Mouse (Mus musculus): ENCODE measurements at regions not wholly inside any gene's neighbourhood (a gene's known extent, or its start where the extent isn't known, plus 50 kb on each side); places are given as distances from the start of the nearest gene placed in this dataset.

DNA sequence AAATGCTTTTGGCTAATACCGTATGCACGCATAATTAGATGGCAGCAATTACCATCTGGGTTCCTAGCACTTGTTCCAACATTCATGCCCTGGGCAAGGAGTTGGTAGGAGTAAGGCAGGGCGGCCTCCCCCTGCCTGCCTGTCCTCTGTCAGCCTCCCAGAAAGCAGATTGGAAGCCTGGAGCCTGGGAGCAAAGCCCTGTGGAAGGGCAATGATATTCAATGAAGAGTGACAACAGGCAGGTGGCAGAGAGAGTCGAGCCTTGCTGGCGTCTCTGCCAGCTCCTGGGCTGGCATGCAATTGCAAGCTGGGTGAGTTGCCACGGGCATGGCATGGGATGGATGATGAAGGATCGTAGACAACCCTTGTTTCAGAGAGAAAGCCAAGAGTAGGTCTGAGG, 273.1 kb upstream of the 4931429L15Rik start:
- H3K4me1 ChIP-seq (ENCODE audit: control insufficient read depth, insufficient read depth, low read length), result no peaks in the 10 kb centered on the region
- 88% methylated on average over 7 of the region's 7 CpGs for WGBS

DNA sequence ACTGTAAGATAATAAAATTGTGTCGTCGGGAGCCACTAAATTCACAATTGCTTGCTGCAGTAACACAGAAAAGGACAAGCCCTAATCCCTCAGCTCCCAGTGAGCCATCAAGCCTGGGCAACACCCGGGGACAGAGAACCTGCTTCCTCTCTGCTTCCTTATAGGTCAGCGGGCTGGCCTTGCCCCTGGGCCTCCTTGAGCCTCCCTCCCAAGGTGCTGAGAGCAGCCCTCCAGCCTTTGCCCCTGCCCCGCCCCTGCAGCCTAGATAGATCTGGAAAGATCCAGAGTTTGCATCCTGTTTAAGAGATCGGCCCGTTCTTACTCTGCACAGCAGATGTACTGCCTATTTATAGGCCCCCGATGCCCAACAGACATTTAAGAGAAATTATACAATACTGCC, 267.0 kb upstream of the 4931429L15Rik start:
- H3K9ac ChIP-seq (ENCODE audit: low read depth, low read length), result no peak overlapping the region
- H3K9me3 ChIP-seq (ENCODE audit: control insufficient read depth, low read length), result no peaks in the 10 kb centered on the region
- no peaks in the 10 kb centered on the region for H3K27me3 ChIP-seq (replicated peaks; ENCODE audit: control insufficient read depth, insufficient read depth, low read length)
- H3K36me3 ChIP-seq (ENCODE audit: control insufficient read depth, insufficient read depth, low read length), result no peaks in the 10 kb centered on the region
- ATAC-seq, result peak; percentile 60; the same call in 1 of the 2 replicates
- no peak overlapping the region for H3K4me2 ChIP-seq (ENCODE audit: low read depth, low read length)
- no peak overlapping the region for H3K4me3 ChIP-seq (ENCODE audit: low read length)
- WGBS, result 65% methylated on average over 8 of the region's 8 CpGs
- H3K27ac ChIP-seq (ENCODE audit: low read length), result no peak overlapping the region
- H3K4me1 ChIP-seq (ENCODE audit: control insufficient read depth, insufficient read depth, low read length), result no peaks in the 10 kb centered on the region

More for the DNA sequence above, 273.1 kb upstream of the 4931429L15Rik start:
- no peak overlapping the region for H3K9ac ChIP-seq (ENCODE audit: low read depth, low read length)
- no peak overlapping the region for H3K27ac ChIP-seq (ENCODE audit: low read length)
- H3K36me3 ChIP-seq (ENCODE audit: control insufficient read depth, insufficient read depth, low read length), result no peaks in the 10 kb centered on the region
- H3K9me3 ChIP-seq (ENCODE audit: control insufficient read depth, low read length), result no peaks in the 10 kb centered on the region
- no peak overlapping the region for H3K4me2 ChIP-seq (ENCODE audit: low read depth, low read length)
- ATAC-seq, result no peak
- H3K4me3 ChIP-seq (ENCODE audit: low read length), result no peak overlapping the region
- no peaks in the 10 kb centered on the region for H3K27me3 ChIP-seq (replicated peaks; ENCODE audit: control insufficient read depth, insufficient read depth, low read length)

DNA sequence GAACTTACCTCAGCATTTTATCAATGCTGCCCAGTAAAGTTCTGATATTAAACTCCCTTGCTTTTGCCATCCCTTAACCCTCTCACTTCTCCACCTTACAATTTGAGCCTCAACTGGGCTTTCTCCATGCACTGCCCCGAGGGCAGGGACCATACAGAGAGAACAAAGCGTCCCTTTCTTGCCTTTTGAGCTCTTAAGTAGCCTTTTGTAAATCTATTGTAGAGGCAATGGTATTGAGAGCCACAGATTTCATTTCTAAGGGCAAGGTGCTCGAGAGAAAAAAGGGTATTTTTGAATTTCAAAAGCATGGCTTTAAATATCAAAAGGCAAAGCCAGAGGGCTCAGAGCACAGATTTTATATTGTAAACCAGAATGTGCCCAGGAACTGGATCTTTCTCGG, 262.1 kb upstream of the 4931429L15Rik start:
- Histone ChIP-seq H3K36me3 (ENCODE audit: control insufficient read depth, insufficient read depth, low read length) (no peaks in the 10 kb centered on the region), H3K9me3 (ENCODE audit: control insufficient read depth, low read length) (peaks cover 4% of the 10 kb centered on the region; the same call in 1 of the 2 replicates), H3K4me3 (ENCODE audit: low read length) (no peak overlapping the region), H3K27me3 (replicated peaks; ENCODE audit: control insufficient read depth, insufficient read depth, low read length) (no peaks in the 10 kb centered on the region), H3K9ac (ENCODE audit: low read depth, low read length) (no peak overlapping the region), H3K27ac (ENCODE audit: low read length) (no peak overlapping the region), H3K4me2 (ENCODE audit: low read depth, low read length) (no peak overlapping the region), H3K4me1 (ENCODE audit: control insufficient read depth, insufficient read depth, low read length) (no peaks in the 10 kb centered on the region)
- 44% methylated on average over 4 of the region's 4 CpGs for WGBS
- no peak for ATAC-seq

DNA sequence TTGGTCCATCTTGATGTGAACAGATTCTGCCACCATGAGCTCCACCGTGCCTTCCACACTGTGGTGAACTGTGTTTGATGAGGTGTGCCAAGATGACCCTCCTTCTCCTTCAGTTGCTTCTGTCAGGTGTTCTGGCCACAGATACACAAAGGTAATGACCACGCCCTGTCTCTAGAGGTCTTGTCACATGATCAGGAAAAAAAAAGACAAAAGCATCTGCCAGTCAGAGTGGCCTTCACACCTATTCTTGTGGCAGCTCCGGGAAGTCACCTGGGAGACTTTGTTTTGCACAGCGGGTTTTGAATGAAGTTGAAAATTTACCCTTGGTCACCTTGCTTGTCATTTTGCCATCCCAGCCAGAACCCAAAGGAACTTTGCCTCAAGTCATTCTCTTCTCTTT, 242.5 kb upstream of the 4931429L15Rik start:
- no peak overlapping the region for H3K4me3 ChIP-seq (ENCODE audit: low read length)
- 81% methylated on average over 4 of the region's 4 CpGs for WGBS
- H3K4me2 ChIP-seq (ENCODE audit: low read depth, low read length), result no peak overlapping the region
- H3K27me3 ChIP-seq (replicated peaks; ENCODE audit: control insufficient read depth, insufficient read depth, low read length), result no peaks in the 10 kb centered on the region
- H3K4me1 ChIP-seq (ENCODE audit: control insufficient read depth, insufficient read depth, low read length), result no peaks in the 10 kb centered on the region
- H3K9ac ChIP-seq (ENCODE audit: low read depth, low read length), result no peak overlapping the region
- no peak overlapping the region for H3K27ac ChIP-seq (ENCODE audit: low read length)
- ATAC-seq, result no peak
- H3K36me3 ChIP-seq (ENCODE audit: control insufficient read depth, insufficient read depth, low read length), result no peaks in the 10 kb centered on the region
- no peaks in the 10 kb centered on the region for H3K9me3 ChIP-seq (ENCODE audit: control insufficient read depth, low read length)

DNA sequence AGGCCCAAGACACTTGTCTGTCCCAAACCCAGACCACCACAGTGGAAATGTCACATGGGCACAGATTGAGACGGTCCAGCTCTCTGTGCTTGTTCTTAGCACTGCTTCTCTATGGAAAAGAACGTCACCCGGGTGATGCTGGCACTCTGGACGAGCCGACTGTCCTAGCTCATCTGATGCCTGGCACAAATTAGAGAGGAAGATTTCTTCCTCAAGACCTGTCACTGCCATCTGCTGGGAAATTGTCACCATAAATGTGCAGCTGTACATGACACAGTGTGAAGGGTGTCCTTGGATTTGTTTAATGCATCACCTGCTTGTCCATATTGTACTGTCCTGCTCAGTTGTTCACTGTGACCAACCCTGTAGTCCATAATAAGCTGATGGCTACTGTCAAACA, 238.7 kb upstream of the 4931429L15Rik start:
- Histone ChIP-seq H3K27me3 (replicated peaks; ENCODE audit: control insufficient read depth, insufficient read depth, low read length) (no peaks in the 10 kb centered on the region), H3K4me3 (ENCODE audit: low read length) (no peak overlapping the region), H3K4me2 (ENCODE audit: low read depth, low read length) (no peak overlapping the region), H3K27ac (ENCODE audit: low read length) (no peak overlapping the region), H3K9ac (ENCODE audit: low read depth, low read length) (no peak overlapping the region), H3K4me1 (ENCODE audit: control insufficient read depth, insufficient read depth, low read length) (no peaks in the 10 kb centered on the region), H3K36me3 (ENCODE audit: control insufficient read depth, insufficient read depth, low read length) (no peaks in the 10 kb centered on the region), H3K9me3 (ENCODE audit: control insufficient read depth, low read length) (no peaks in the 10 kb centered on the region)
- ATAC-seq, result no peak
- 83% methylated on average over 5 of the region's 5 CpGs for WGBS

DNA sequence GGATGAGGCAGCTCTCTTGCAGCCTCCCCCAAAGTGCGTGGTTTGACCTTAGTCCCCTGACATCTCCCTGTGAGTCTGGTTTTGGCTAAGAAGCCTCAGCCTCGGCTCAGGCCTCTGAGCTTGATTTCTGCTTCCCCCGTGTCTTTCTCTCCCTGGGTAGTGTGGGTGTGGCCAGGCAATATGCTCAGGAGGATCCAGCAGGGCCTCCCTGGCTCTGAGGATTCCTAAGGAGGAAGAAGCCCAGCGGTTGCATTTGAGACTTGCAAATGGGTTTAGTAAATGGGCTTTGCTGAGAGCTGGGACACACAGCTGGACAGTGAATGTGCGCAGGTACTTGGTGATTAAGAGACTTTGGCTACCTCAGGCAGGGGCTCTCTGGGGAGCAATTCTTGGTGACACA, 238.0 kb upstream of the 4931429L15Rik start:
- no peaks in the 10 kb centered on the region for H3K9me3 ChIP-seq (ENCODE audit: control insufficient read depth, low read length)
- no peak overlapping the region for H3K27ac ChIP-seq (ENCODE audit: low read length)
- H3K4me2 ChIP-seq (ENCODE audit: low read depth, low read length), result no peak overlapping the region
- no peaks in the 10 kb centered on the region for H3K36me3 ChIP-seq (ENCODE audit: control insufficient read depth, insufficient read depth, low read length)
- H3K27me3 ChIP-seq (replicated peaks; ENCODE audit: control insufficient read depth, insufficient read depth, low read length), result no peaks in the 10 kb centered on the region
- ATAC-seq, result no peak
- no peak overlapping the region for H3K9ac ChIP-seq (ENCODE audit: low read depth, low read length)
- no peaks in the 10 kb centered on the region for H3K4me1 ChIP-seq (ENCODE audit: control insufficient read depth, insufficient read depth, low read length)
- 36% methylated on average over 5 of the region's 5 CpGs for WGBS
- no peak overlapping the region for H3K4me3 ChIP-seq (ENCODE audit: low read length)

DNA sequence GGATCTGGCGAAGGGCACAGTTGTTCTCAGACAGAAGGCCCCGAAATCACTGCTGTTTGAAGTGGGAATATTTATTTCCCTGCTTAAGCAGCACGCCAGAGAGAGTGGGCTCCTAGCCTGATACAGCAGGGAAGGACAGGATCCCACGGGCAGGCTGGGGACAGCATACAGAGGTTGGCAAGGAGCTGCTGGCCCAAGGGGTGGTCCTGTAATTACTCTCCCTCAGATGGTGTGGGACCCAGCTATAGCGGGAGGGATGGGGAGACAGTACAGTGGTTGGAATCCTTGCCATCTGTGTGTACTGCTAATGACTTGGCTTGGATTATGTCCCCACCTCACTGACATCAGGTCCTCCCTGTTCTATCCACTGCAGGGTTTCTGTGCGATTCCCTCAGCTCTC, 235.4 kb upstream of the 4931429L15Rik start:
- 55% methylated on average over 6 of the region's 6 CpGs for WGBS
- Histone ChIP-seq H3K9me3 (ENCODE audit: control insufficient read depth, low read length) (no peaks in the 10 kb centered on the region), H3K9ac (ENCODE audit: low read depth, low read length) (no peak overlapping the region), H3K4me1 (ENCODE audit: control insufficient read depth, insufficient read depth, low read length) (no peaks in the 10 kb centered on the region), H3K27me3 (replicated peaks; ENCODE audit: control insufficient read depth, insufficient read depth, low read length) (no peaks in the 10 kb centered on the region), H3K4me2 (ENCODE audit: low read depth, low read length) (no peak overlapping the region), H3K4me3 (ENCODE audit: low read length) (no peak overlapping the region), H3K36me3 (ENCODE audit: control insufficient read depth, insufficient read depth, low read length) (no peaks in the 10 kb centered on the region), H3K27ac (ENCODE audit: low read length) (no peak overlapping the region)
- ATAC-seq, result no peak

DNA sequence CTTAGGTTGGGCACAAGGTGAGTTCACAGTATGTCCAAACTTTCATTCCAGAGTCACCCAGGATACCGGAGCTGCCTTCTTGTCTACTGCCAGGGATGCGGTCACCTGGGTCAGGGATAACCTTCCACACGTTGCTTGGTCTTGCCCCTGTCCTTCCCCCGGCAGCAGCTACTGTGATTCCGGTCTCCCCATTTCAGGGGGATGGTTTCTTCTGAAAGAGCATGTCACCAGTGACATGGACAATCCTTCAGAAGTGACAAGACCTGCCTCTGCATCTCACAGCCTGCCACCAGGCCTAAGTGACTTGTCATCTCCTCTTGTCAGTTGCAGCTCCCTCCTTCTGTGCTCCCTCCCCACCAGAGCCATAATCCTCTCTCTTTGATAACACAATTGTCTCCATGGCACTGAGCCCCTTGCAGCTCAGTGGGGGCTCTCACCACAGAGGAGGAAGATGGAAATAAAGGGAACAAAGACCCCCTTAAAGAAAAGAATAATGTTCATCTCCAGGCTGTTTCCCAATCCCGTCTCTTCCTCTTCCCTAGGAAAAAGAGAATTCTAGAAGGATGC, 234.9 kb upstream of the 4931429L15Rik start:
- Histone ChIP-seq H3K4me3 (ENCODE audit: low read length) (no peak overlapping the region), H3K36me3 (ENCODE audit: control insufficient read depth, insufficient read depth, low read length) (no peaks in the 10 kb centered on the region), H3K4me2 (ENCODE audit: low read depth, low read length) (no peak overlapping the region), H3K4me1 (ENCODE audit: control insufficient read depth, insufficient read depth, low read length) (no peaks in the 10 kb centered on the region), H3K9me3 (ENCODE audit: control insufficient read depth, low read length) (no peaks in the 10 kb centered on the region), H3K27me3 (replicated peaks; ENCODE audit: control insufficient read depth, insufficient read depth, low read length) (no peaks in the 10 kb centered on the region), H3K9ac (ENCODE audit: low read depth, low read length) (no peak overlapping the region), H3K27ac (ENCODE audit: low read length) (no peak overlapping the region)
- no peak for ATAC-seq
- WGBS, result 73% methylated on average over 6 of the region's 6 CpGs

DNA sequence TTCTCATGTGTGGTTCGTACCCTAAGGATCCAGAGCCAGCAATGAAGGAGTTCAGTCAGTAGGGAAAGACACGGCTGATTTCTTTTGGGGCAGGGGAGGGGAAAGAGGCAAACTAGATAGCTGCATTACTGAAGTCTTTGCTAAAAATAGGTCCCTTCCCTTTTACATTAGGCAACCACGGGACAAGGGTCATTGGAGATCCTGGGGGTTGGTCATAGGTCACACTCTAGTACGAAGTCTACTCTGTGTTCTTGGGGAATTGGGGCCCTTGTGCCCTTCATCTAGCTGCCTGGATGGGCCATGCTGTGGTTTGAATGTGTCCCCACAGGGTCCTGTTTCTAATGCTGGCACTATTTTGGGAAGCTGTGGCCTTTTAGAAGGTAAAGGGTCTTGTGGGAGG, 229.6 kb upstream of the 4931429L15Rik start:
- Histone ChIP-seq H3K9me3 (ENCODE audit: control insufficient read depth, low read length) (no peaks in the 10 kb centered on the region), H3K4me3 (ENCODE audit: low read length) (no peak overlapping the region), H3K36me3 (ENCODE audit: control insufficient read depth, insufficient read depth, low read length) (no peaks in the 10 kb centered on the region), H3K4me1 (ENCODE audit: control insufficient read depth, insufficient read depth, low read length) (no peaks in the 10 kb centered on the region), H3K27me3 (replicated peaks; ENCODE audit: control insufficient read depth, insufficient read depth, low read length) (no peaks in the 10 kb centered on the region), H3K27ac (ENCODE audit: low read length) (no peak overlapping the region), H3K9ac (ENCODE audit: low read depth, low read length) (no peak overlapping the region), H3K4me2 (ENCODE audit: low read depth, low read length) (no peak overlapping the region)
- no peak for ATAC-seq
- 74% methylated on average over 4 of the region's 4 CpGs for WGBS

DNA sequence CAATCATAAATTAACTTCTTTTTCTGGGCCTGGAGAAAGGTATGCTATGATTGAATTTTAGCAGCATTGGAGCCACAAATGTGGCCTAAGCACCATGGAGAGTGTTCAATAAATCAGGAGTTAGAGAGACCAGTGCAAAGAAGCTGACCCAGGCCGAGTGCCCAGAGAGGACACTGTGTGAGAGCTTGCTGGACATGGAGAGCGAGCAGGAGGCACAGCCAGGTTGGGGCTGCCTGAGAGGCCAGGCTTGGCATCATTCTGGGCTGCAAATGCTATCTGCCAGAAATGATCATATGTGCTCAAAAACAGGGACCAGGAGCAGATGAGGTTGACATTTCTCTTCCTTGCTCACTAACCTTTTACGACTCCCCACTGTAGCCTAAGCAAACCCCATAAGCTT, 224.5 kb upstream of the 4931429L15Rik start:
- WGBS, result 68% methylated on average over 3 of the region's 3 CpGs
- no peak overlapping the region for H3K27ac ChIP-seq (ENCODE audit: low read length)
- no peak overlapping the region for H3K4me2 ChIP-seq (ENCODE audit: low read depth, low read length)
- no peaks in the 10 kb centered on the region for H3K36me3 ChIP-seq (ENCODE audit: control insufficient read depth, insufficient read depth, low read length)
- H3K4me1 ChIP-seq (ENCODE audit: control insufficient read depth, insufficient read depth, low read length), result no peaks in the 10 kb centered on the region
- no peak for ATAC-seq
- H3K9me3 ChIP-seq (ENCODE audit: control insufficient read depth, low read length), result no peaks in the 10 kb centered on the region
- no peak overlapping the region for H3K9ac ChIP-seq (ENCODE audit: low read depth, low read length)
- no peaks in the 10 kb centered on the region for H3K27me3 ChIP-seq (replicated peaks; ENCODE audit: control insufficient read depth, insufficient read depth, low read length)
- no peak overlapping the region for H3K4me3 ChIP-seq (ENCODE audit: low read length)

Measured in intestine, embryonic 16.5 days (tissue).